Mouse (Mus musculus): ENCODE measurements around the gene Etl4. TPM values are rescaled to one million over a fixed set of nuclear protein-coding genes. Genes with fewer than 3 reads are reported as not detected.

Gene Etl4
- polyA plus RNA-seq, 1 experiment from 2014 or later, result 16.1 TPM

DNA sequence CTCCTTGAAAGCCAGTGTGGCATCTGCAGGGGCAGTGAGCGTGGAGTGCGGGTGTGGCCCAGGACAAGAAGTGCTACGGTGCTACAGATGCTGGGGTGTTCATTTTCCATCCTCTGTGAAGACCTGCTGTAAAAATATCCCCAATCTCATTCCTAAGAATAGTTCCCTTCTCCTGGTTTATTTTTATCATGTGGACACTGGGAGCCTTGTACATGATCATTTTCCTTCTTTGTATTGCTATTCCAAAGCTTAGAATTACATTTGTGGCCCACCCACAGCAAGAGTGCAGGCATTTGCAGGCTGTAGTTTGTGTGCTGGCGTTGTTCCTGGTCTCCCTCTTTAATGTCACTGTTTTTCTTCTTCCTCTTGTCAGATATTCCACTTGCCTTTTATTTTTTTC lies 809.5 kb downstream of the Etl4 start:
- no peaks in the 10 kb centered on the region for H3K9me3 ChIP-seq
- no peaks in the 10 kb centered on the region for H3K36me3 ChIP-seq
- peaks cover 8% of the 10 kb centered on the region; the same call in 1 of the 2 replicates for H3K4me1 ChIP-seq
- H3K4me3 ChIP-seq, result no peak overlapping the region
- H3K27me3 ChIP-seq, result no peaks in the 10 kb centered on the region
- no peak for ATAC-seq (ENCODE audit: low FRiP score, low read depth)
- H3K27ac ChIP-seq (replicated peaks), result no peak overlapping the region
- no peak overlapping the region for H3K9ac ChIP-seq (replicated peaks)
- WGBS, result 88% methylated on average over 4 of the region's 4 CpGs
- H3K4me2 ChIP-seq (replicated peaks), result no peak overlapping the region

DNA sequence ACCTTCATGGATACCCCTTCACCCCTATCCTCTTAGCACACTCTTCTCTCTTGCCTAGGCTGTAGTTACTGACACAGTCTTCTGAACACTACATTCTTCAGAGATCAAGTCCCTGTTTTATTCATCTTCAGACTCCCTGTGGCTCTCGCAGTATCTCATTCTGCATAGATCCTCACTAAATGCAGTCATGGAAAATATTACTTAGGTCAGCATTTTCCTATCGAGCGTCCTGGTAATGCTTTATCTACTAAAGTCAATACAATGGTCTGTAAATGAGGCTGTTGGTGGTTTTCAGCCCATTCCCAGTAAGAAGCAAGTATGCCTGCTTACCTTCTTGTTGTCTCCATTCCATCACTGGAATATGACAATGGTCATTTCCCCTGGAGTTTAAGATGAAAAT lies 811.5 kb downstream of the Etl4 start:
- Histone ChIP-seq H3K9me3 (no peaks in the 10 kb centered on the region), H3K27ac (replicated peaks) (no peak overlapping the region), H3K36me3 (no peaks in the 10 kb centered on the region), H3K4me2 (replicated peaks) (no peak overlapping the region), H3K9ac (replicated peaks) (no peak overlapping the region), H3K4me1 (peaks cover 8% of the 10 kb centered on the region; the same call in 1 of the 2 replicates), H3K4me3 (no peak overlapping the region), H3K27me3 (no peaks in the 10 kb centered on the region)
- ATAC-seq (ENCODE audit: low FRiP score, low read depth), result no peak
- WGBS, result 91% methylated on average over 3 of the region's 3 CpGs

DNA sequence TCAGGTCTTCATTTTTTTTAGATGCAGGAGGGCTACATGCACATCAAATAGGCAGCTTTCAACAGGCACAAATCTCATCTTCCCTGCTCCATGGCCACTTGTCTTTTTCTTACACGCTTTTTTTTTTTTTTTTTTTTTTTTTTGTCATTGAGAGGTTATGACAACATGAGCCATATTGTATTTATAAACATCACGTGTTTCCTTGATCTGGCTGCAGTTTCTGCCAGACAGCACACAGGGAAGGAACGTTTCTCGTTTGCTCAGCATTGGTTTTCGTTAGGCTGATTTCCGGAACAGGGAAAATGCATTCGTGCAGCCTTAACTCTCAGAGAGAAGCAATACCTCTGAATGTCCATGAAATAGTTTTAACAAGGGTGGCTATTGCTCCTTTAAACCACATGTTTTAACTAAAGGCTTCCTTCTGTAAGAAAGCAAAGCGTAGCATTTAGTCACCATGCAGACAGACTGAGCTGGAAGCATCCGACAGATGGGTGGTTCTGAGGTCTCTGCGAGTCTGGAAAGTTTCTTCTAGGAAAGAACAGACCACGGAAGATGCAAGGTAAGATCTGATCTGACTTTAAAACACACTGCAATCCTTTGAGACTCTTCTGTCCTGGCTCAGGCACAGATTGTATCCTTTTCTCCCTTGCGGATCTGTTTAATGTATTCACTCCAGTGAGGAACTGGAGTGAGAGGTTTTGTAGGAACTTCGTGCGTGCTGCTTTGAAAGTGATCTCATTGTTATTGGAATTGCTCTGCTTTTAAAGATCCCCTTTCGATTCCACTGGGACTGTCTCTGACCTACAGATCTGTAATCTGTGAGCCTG lies 812.8 kb downstream of the Etl4 start:
- no peak for ATAC-seq (ENCODE audit: low FRiP score, low read depth)
- H3K9ac ChIP-seq (replicated peaks), result 0 out of 2 replicates have a peak overlapping the region, but pooled peaks have one; percentile 11

DNA sequence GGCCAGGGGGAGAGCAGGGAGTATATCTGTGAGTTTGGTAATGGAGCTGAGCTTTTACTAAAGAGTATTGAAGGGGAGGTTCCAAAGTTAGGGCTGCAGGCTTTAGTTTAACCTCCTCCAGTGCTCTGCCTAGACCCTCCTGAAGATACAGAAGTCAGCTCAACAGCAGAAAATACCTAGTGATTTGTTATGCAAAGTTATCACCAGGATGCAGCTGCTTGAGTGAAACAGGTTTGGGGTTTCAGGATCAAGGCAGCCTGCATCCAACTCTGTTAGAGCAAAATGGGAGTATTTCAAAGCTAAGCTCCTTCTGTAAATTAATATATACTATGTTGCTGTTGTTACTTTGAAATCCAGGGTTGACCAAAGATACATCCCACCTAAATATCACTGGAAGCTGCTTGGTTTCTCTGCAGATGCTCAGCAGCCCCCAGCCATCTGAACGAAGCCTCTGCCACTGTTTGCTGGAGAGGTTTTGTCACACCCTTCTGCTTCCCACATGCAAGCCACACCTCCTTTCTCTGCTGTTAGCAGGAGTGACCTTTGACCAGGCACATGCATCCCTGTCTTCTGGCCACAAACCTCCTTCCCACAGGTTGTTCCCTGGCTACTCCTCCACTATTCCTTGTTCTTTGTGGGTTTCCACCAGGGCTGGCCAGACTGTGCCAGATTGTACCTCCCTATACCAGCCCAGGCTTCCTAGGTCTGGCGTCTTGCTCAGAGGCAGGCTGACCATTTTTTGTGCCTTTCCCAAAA lies 814.6 kb downstream of the Etl4 start:
- Histone ChIP-seq H3K36me3 (no peaks in the 10 kb centered on the region), H3K27ac (replicated peaks) (no peak overlapping the region), H3K4me3 (no peak overlapping the region), H3K4me1 (peaks cover 8% of the 10 kb centered on the region; the same call in 1 of the 2 replicates), H3K27me3 (no peaks in the 10 kb centered on the region), H3K9ac (replicated peaks) (no peak overlapping the region), H3K4me2 (replicated peaks) (no peak overlapping the region), H3K9me3 (no peaks in the 10 kb centered on the region)
- 37% methylated on average over 2 of the region's 2 CpGs for WGBS
- ATAC-seq (ENCODE audit: low FRiP score, low read depth), result no peak

More for the DNA sequence above, 812.8 kb downstream of the Etl4 start:
- no peaks in the 10 kb centered on the region for H3K27me3 ChIP-seq
- peak overlapping the region; percentile 32 for H3K4me2 ChIP-seq (replicated peaks)
- no peak overlapping the region for H3K4me3 ChIP-seq
- no peaks in the 10 kb centered on the region for H3K9me3 ChIP-seq
- 20% methylated on average over 15 of the region's 15 CpGs for WGBS
- no peaks in the 10 kb centered on the region for H3K36me3 ChIP-seq
- H3K27ac ChIP-seq (replicated peaks), result no peak overlapping the region
- peaks cover 8% of the 10 kb centered on the region; the same call in 1 of the 2 replicates for H3K4me1 ChIP-seq

DNA sequence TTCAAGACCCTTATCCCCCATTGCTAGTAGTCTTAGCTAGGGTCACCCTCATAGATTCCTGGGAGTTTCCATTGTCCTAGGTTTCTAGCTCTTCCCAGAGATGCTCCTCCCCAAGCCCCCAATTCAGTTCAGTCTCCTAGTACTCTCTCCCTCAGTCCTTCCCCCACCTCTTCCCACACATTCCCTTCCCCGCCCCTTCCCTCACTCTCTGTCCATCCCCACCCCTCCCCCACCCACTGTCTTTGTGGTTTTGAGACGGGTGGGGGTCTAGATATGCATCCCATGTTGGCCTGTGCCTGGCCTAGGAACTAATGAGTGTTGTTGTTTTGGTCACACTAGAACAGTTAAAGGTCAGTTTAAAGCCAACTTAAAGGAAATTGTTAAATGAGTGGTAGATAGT lies 817.4 kb downstream of the Etl4 start:
- Histone ChIP-seq H3K4me2 (replicated peaks) (no peak overlapping the region), H3K27ac (replicated peaks) (no peak overlapping the region), H3K4me3 (no peak overlapping the region), H3K9me3 (no peaks in the 10 kb centered on the region), H3K9ac (replicated peaks) (no peak overlapping the region), H3K36me3 (no peaks in the 10 kb centered on the region), H3K27me3 (no peaks in the 10 kb centered on the region), H3K4me1 (peaks cover 8% of the 10 kb centered on the region; the same call in 1 of the 2 replicates)
- ATAC-seq (ENCODE audit: low FRiP score, low read depth), result no peak
- WGBS, result 41% methylated on average over 2 of the region's 2 CpGs

DNA sequence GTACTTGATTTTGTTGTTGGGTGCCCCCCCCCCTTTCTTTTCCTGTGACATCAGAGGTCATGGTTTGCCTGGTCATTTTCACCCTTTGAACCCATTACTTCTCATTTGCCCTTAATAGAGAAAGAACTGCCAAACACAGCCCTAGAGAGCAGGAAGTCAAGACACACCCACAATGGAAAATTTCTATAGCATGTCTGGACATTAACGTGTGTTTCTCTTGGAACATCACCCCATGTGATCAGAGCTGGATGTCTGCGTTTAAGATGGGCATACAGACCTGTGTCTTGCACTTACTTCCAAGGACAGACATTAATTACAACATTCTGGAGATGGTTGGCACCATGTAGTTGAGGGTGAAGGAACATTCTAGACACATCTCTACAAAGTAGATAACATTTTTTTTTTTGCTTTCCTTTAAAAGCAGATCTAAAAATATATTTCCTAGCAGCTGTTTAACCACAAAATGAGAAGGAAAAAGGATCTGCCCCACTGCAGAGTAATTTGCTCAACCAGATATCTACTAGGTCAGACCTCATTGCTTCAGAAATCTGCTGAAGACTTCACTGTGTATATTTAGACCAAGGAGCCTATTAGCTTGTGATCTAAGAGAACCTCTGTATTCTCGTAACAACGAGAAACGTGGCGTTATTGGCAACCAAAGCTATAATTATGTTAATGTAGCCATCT lies 818.3 kb downstream of the Etl4 start:
- H3K9ac ChIP-seq (replicated peaks), result no peak overlapping the region
- peaks cover 2% of the 10 kb centered on the region; the same call in 1 of the 2 replicates for H3K4me1 ChIP-seq
- no peaks in the 10 kb centered on the region for H3K36me3 ChIP-seq
- H3K27me3 ChIP-seq, result no peaks in the 10 kb centered on the region
- 90% methylated on average over 6 of the region's 6 CpGs for WGBS
- no peak overlapping the region for H3K4me2 ChIP-seq (replicated peaks)
- ATAC-seq (ENCODE audit: low FRiP score, low read depth), result no peak
- no peak overlapping the region for H3K27ac ChIP-seq (replicated peaks)
- no peak overlapping the region for H3K4me3 ChIP-seq
- no peaks in the 10 kb centered on the region for H3K9me3 ChIP-seq

DNA sequence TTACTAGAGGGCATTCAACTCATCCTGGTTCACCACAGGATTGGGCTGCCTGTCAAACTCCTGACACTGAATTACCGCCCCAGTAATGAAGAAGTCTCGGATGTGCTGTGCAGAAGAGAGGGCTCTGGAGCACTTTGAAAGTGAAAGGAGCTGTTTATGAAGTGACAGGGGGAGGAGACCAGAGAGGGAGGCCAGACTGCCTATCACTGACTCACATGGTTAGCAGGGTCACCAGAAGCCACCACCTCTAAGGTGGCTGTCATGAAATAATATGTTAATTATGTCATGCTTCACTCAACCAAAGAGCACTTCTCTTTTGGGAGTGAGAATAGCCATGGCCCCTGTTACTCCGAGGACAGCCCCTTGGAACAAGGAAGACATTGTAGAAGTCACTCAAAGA lies 825.9 kb downstream of the Etl4 start:
- no peak overlapping the region for H3K9ac ChIP-seq (replicated peaks)
- 51% methylated on average over 3 of the region's 3 CpGs for WGBS
- no peaks in the 10 kb centered on the region for H3K27me3 ChIP-seq
- H3K9me3 ChIP-seq, result no peaks in the 10 kb centered on the region
- H3K27ac ChIP-seq (replicated peaks), result no peak overlapping the region
- no peaks in the 10 kb centered on the region for H3K36me3 ChIP-seq
- ATAC-seq (ENCODE audit: low FRiP score, low read depth), result 0 out of 2 replicates have a peak, but pooled peaks have one; percentile 38
- no peak overlapping the region for H3K4me3 ChIP-seq
- no peak overlapping the region for H3K4me2 ChIP-seq (replicated peaks)
- 0 out of 2 replicates have a peak, but pooled peaks cover 6% of the 10 kb centered on the region for H3K4me1 ChIP-seq

DNA sequence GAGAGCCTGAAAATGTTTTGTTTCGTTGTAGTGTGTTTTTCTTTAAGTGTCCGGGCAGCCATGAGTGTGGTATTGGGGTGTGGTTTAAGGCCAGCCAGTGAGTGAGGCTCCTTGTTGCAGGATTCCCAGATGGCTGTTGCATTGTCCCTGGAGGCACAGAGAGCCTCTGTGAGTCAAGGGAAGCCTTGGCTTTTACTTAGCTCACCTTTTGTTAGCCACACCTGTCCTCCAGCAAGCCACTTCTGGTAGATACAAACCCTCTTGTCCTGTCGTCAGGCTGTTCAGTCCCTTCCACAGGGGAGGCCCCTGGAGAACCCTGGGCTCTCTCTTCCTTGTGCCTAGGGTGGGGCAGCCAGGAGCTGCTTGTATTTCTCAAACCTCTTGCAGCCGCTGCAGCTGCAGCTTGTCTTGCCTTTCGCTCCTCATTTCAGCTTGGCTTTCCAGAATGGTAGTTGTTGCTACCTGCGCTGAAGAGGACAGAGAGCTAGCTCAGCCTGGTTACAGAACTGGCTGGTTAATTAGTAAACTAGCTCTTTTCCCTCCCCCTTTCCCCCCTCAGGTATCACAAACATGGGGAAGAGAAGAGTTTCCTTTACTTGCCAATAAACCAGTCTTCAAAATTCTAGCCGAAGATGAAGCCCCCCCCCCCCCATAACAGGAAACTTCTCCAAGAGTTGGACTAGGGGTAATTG lies 826.9 kb downstream of the Etl4 start:
- no peak overlapping the region for H3K4me2 ChIP-seq (replicated peaks)

DNA sequence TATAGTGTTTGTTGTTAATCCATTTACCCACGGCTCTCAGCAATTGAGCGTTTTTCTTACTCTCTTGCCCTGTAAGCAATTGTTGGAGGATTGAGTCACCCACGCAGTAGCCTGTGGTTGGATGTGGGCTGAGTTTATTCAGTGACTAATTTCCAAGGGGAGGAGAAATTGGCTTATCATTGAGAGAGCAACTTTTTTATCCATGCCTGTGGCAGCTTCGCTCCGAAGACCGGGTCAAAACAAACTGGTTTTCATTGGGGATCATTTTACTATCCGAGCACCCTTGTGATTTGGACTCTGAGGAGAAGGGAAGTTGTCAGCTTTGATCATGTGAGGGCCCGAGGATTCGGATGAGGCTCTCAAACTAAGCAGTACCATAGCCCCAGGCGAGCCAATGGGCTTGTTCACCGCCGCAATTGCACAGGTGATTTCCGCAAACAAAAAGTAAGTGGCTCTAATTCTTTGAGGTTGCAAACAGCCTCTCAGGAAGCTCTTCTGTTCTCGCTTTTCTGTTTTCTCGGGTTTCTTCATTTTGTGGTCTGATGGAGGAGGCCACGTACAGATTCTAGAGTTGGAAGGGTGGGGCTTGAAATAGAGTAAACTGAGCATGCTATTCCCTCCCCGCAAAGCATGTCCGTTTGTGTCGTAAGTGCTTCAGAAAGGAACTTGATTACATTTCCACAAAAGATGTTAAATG lies 827.7 kb downstream of the Etl4 start:
- WGBS, result 73% methylated on average over 19 of the region's 19 CpGs
- Histone ChIP-seq H3K27ac (replicated peaks) (no peak overlapping the region), H3K36me3 (no peaks in the 10 kb centered on the region), H3K27me3 (no peaks in the 10 kb centered on the region), H3K4me3 (no peak overlapping the region), H3K9ac (replicated peaks) (no peak overlapping the region), H3K4me2 (replicated peaks) (no peak overlapping the region), H3K9me3 (no peaks in the 10 kb centered on the region), H3K4me1 (0 out of 2 replicates have a peak, but pooled peaks cover 6% of the 10 kb centered on the region)
- no peak for ATAC-seq (ENCODE audit: low FRiP score, low read depth)

More for the DNA sequence above, 826.9 kb downstream of the Etl4 start:
- Histone ChIP-seq H3K9ac (replicated peaks) (no peak overlapping the region), H3K36me3 (no peaks in the 10 kb centered on the region), H3K4me3 (no peak overlapping the region), H3K4me1 (0 out of 2 replicates have a peak, but pooled peaks cover 6% of the 10 kb centered on the region), H3K27me3 (no peaks in the 10 kb centered on the region), H3K9me3 (no peaks in the 10 kb centered on the region), H3K27ac (replicated peaks) (no peak overlapping the region)
- no peak for ATAC-seq (ENCODE audit: low FRiP score, low read depth)
- 84% methylated on average over 7 of the region's 7 CpGs for WGBS

DNA sequence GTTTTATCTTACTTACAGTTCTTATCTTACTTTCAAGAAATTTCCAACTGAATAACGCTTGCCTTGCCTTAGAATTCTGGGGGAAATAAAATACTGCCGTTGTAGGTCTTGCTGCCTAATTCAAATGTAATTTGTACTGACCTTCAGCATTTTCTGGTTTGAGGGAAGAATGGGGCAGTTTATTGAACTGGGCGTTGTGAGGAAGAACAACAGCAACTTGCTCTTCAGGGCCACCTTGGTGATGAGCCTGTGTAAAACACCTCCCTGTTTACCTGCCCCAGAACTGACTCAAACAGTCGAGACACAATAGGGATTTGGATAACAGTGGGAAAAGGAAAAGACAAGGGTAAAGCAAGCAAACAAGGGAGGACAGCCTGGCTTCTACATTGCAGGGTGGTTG lies 828.3 kb downstream of the Etl4 start:
- no peaks in the 10 kb centered on the region for H3K36me3 ChIP-seq
- no peak overlapping the region for H3K9ac ChIP-seq (replicated peaks)
- no peak for ATAC-seq (ENCODE audit: low FRiP score, low read depth)
- H3K4me2 ChIP-seq (replicated peaks), result no peak overlapping the region
- 0 out of 2 replicates have a peak, but pooled peaks cover 6% of the 10 kb centered on the region for H3K4me1 ChIP-seq
- H3K9me3 ChIP-seq, result no peaks in the 10 kb centered on the region
- WGBS, result 62% methylated on average over 4 of the region's 4 CpGs
- H3K27ac ChIP-seq (replicated peaks), result no peak overlapping the region
- no peaks in the 10 kb centered on the region for H3K27me3 ChIP-seq
- no peak overlapping the region for H3K4me3 ChIP-seq

DNA sequence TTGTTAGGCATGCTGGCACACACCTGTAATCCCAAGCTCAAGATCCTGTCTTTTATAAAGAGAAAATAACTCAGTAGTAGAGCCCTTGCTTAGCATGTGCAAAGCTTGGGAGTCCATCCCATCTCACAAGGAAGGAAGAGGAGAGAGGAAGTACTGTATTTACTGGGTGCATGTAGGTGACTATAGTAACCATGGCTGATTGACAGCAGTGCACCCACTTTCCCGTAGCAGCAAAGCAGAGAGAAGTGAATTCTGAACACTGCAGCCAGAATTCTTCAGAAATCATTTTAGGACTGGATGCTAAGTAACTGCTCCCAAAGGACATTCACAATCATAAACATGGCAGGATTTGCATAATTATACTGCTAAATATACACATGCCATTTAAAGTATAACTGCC lies 838.1 kb downstream of the Etl4 start:
- WGBS, result 76% methylated on average over 1 of the region's 1 CpGs
- H3K36me3 ChIP-seq, result no peaks in the 10 kb centered on the region
- no peaks in the 10 kb centered on the region for H3K27me3 ChIP-seq
- H3K27ac ChIP-seq (replicated peaks), result no peak overlapping the region
- no peaks in the 10 kb centered on the region for H3K9me3 ChIP-seq
- no peak overlapping the region for H3K9ac ChIP-seq (replicated peaks)
- ATAC-seq (ENCODE audit: low FRiP score, low read depth), result no peak
- H3K4me3 ChIP-seq, result no peak overlapping the region
- H3K4me2 ChIP-seq (replicated peaks), result no peak overlapping the region
- no peaks in the 10 kb centered on the region for H3K4me1 ChIP-seq

All from midbrain, embryonic 12.5 days (tissue).